Mouse (Mus musculus) layer of hippocampus, adult 18-20 months (tissue): ENCODE data around the gene Mthfd1l. TPM values are rescaled to one million over a fixed set of nuclear protein-coding genes. Genes with fewer than 3 reads are reported as not detected.
"Not testable (repeated sequence)": the region's sequence is repeated elsewhere in the genome, so short reads cannot be mapped to it uniquely, and the experiment has no call there.

Experiments
- DNase-seq, 2 experiments: peaks; one replicate each; pipeline ENCODE4 v3.0.0; 2022; ENCODE audit warnings: low spot score in 2 of 2
- total RNA-seq, 2 experiments: library from RNA; stranded (reverse); gene quantifications; 2 replicates each; pipeline ENCODE4 v1.2.3; 2021

Gene Mthfd1l
- total RNA-seq, 2 experiments from 2014 or later = 8.7 to 8.9 TPM

GRCm38 (mm10) chr10:4113328-4113658 lies 140.4 kb downstream of the Mthfd1l start:
- peak in 1 of 2 experiments; percentile 41 for DNase-seq

DNA sequence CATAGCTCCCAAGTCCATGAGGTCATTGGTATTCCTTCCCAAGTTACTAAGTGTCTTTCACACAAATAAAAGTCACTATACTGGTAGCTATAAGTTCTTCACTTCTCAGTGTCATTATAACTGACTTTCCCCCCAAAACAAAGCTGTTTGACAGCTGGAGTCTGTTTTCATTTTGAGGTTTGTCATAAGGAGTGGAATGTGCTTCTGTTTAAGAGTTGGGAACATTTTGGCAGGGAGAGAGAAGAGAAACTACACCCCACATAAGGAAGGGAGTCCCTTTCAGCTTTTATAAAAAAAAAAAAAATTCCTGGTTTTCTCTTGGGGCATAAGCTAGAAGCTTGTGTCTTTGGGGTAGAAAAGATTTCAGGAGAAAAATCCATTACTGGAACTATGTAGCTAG lies 143.7 kb downstream of the Mthfd1l start:
- DNase-seq = no peak

- no peak for DNase-seq
Observed at GRCm38 (mm10) chr10:4117091-4117490, 144.2 kb downstream of the Mthfd1l start.

GRCm38 (mm10) chr10:4119287-4119686 lies 146.4 kb downstream of the Mthfd1l start:
- DNase-seq = no peak

GRCm38 (mm10) chr10:4120708-4121107 lies 147.8 kb downstream of the Mthfd1l start:
- DNase-seq = no peak

GRCm38 (mm10) chr10:4121197-4121596 lies 148.3 kb downstream of the Mthfd1l start:
- no peak for DNase-seq

DNA sequence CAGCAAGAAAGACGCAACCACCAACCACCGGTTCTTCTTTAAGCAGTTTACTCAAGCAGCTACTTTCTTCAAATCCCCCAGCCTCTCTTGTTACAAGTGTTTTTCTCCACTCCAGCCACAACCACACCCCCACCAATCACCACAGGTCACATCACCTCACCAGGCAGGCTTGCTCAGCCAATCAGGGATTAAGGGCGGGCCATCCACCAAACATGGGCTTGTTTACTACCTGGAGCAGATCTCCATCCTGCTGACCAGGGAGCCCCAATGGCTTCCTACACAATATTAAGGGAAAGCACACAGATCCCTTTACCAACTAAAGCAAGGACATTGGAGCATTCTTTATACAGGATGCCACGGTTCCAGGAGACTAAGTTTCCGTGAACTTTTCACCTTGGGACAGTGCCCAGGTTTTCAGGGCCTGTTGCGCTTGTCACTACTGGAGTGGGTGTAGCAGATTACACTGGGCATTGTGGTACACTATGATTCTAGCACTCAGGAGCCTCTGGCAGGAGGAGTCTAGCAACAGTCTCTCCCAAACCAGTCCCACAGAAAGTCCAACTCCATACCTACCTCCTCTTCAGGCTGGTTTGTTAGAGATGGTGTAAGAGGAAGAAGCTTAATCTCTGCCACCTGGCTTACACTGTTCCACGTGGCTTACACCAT lies 150.5 kb downstream of the Mthfd1l start:
- not testable (repeated sequence) for DNase-seq

- DNase-seq = no peak
Observed at GRCm38 (mm10) chr10:4124148-4124547, 151.2 kb downstream of the Mthfd1l start.

DNA sequence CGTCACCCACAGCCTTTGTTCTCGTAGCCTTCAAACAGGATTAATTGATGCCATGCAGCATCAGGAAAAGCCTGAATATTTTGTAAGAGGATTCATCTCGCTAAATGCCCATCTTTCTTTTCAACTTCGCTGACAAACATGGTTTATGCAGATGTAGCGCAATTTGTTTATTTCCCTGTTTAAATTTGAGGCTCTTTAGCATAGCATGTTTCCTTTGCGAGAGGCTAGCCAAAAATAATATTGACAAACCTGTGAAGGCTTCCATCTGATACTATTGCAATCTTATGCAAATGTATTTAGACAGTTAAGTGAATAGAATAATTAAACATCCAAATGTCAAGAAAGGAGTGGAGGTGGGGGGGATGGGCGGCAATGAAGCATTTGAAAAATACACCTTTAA lies 152.3 kb downstream of the Mthfd1l start:
- DNase-seq = no peak

DNA sequence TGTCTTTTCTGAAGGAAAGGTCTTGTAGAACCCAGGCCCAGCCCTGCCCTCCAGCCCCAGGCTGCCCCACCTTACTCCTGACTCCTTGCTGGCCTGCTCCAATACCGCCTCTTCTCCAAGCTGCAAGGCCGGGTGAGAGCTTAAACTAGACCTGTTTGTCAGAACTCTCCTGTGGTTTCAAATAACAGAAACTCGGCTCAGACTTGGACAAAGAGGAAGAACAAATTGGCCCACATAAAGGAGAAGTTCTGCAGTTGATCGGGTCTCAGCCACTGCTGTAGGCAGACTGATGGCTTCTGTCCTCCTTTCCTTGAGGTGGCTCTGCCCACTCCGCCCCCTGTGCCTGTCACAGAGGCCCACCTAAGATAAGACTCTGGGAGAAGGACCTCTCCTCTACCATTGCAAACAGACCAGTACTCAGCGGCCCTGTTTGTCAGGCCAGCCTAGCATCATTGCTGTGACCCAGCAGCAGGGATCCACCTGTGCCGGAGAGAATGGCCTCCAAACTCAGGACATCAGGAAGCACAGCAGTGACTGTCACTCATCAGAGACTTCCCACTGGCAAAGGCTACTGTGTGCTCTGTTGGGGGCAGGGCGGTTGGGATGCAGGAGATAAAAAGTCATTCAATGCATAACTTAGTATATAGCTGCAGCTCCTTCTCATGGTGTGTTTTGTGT lies 153.6 kb downstream of the Mthfd1l start:
- no peak for DNase-seq

DNA sequence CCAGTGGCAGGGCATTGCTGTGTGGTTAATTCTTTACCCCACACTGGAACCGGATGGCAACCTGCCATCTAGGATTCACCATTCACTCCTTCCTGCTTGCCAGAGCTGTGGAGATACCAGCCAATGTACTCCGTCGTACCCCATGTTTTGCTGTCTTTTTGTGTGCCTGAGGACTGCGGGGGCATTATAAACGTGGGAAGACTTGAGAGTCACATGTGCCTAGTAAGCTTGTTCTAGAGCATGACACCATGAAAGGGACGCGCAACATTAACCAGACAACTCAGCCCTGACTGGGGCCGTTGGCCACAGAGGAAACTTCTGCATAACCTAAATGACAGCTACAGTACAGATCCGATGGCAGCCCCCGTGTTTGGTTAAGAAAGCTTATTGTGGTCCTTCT lies 155.5 kb downstream of the Mthfd1l start:
- no peak for DNase-seq

DNA sequence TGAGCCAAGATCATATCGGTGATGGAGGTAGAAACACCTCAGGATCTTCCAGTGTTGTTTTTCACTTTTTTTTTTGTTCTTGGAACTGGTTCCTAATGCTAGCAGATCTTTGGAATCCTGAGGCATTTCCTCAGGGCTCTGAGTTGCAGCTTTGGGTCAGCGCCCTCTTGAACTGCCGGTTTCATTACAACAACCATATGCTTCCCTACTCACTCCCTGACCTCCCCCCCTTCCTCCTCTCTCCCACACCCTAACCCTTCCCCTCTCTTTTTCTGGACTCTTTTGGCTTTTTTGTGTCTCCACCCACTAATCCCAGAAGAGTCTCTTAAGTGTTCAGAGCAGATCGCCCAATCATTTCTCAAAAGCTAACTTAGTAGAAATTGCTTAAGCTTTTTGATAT lies 156.0 kb downstream of the Mthfd1l start:
- no peak for DNase-seq

DNA sequence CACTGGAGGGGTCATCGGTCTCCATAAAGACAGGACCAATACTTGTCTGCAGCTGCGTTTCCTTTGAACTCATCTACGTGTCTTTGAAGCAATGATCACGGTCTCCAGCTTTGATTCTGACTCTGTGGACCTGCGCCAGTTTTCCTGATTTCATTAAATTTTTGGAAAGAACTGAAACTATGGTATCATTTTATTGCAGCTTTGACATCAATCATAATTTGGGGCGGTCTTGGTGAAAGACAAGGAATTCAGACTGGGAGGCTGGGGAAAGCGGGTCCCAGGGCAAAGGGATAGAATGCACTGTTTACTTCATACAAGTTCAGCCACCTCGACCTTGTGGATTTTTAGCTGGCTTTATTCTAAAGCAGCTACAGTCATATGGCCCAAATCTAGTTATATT lies 156.5 kb downstream of the Mthfd1l start:
- no peak for DNase-seq

DNA sequence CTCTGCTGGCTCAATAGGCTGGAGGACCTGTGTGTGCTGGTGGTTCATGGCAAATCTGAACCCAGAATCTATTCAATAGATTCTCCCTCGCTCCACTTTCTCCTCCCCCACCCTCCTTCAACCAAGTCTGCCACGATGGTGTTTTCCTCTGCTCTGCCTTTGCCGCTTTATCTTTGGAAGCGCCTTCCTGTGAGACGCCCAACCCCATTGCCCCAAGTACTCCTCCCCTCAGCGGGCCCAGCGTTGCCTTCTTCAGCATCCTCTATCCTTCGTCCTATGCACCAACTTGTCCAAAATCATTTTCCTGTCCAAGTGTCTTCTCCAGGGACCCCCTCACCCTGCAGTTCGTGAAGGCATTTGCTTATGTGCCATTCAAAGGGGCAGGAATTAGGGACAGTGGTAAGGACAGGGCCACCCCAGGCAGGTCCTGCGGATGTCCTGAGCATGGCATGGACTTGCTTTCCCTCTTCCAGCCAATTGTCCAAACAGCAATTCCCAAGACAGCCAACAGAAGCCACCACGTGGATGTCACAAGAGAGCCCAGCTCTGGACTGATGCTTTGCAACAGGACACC lies 157.2 kb downstream of the Mthfd1l start:
- no peak for DNase-seq

- DNase-seq = no peak
Observed at GRCm38 (mm10) chr10:4132735-4133134, 159.8 kb downstream of the Mthfd1l start.

DNA sequence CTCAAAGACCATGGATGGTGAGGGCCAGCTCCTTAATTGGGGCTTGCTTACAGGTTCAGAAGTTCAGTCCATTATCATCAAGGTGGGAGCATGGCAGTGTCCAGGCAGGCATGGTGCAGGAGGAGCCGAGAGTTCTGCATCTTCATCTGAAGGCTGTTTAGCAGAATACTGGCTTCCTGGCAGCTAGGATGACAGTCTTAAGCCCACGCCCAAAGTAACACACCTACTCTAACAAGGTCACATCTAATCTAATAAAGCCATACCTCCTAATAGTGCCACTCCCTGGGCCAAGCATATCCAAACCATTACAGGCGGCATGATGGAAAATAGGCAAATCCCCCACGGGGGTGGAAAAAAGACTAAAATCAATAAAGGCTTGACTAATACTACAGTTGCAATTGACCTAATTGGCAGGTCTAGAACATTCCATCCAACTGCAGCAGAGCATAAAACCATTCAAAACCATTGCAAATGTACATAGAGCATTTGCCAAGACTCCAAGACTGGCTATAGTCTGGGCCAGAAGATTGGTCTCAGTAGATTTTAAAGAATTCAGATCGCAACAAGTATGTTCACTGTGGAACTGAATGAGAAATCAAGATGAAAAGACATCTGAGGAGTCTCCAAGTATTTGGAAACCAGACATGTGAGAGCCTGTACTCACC lies 162.3 kb downstream of the Mthfd1l start:
- DNase-seq = no peak

- DNase-seq = no peak
Observed at GRCm38 (mm10) chr10:4139531-4139930, 166.6 kb downstream of the Mthfd1l start.

DNA sequence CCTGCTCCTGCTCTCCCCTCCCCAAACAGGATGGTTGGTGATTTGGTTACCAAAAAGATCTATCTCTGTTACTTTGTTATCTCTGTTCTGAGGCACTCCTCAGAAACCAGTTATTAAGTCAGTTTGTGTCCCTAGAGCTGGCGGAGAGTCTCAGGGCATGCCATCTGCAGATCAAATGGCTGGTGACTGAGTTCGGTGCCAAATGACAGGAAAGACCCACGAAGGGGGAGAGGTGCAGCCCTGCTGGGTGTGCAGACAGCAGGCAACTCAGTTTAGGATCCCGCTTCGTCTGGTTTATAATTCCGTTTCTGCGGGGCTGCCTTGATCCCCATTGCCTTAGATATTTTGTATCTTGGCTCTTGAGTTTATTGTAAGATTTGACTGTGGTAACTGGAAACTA lies 168.8 kb downstream of the Mthfd1l start:
- DNase-seq = no peak

DNA sequence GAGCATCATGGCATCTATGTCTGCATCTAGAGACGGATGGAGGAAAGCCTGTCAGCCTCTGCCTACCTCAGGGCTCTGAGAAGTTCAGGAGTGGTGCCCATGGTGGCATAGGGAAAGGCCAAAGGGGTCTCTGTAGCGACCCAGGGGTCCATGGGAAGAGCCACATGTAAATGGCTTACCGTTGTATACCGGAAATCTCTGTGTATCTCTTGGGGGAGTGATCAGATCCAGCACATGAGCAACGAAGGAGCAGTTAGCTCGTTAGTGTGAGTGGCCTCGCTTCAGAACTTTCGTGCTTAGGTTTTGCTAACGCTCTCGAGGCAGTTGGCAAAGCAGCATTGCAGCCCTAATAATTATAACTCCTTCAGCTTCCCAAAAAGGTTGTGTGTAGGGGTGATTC lies 169.9 kb downstream of the Mthfd1l start:
- no peak for DNase-seq

DNA sequence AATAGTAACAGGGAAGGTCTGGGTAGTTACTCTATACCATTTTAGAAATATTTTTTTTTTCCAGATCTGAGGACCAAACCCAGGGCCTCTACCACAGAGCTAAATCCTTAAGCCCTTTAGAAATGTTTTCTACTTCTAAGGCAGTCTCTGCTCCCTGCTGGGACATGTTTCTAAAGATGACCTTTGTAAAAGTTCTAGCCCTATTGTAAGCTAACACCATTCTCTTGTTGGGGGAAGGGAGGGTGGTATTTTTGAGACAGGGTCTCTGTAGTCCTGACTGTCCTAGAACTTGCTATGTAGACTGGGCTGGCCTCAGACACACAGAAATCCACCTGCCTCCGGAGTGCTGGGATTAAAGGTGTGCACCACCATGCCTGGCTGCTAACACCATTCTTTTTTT lies 170.5 kb downstream of the Mthfd1l start:
- no peak for DNase-seq

DNA sequence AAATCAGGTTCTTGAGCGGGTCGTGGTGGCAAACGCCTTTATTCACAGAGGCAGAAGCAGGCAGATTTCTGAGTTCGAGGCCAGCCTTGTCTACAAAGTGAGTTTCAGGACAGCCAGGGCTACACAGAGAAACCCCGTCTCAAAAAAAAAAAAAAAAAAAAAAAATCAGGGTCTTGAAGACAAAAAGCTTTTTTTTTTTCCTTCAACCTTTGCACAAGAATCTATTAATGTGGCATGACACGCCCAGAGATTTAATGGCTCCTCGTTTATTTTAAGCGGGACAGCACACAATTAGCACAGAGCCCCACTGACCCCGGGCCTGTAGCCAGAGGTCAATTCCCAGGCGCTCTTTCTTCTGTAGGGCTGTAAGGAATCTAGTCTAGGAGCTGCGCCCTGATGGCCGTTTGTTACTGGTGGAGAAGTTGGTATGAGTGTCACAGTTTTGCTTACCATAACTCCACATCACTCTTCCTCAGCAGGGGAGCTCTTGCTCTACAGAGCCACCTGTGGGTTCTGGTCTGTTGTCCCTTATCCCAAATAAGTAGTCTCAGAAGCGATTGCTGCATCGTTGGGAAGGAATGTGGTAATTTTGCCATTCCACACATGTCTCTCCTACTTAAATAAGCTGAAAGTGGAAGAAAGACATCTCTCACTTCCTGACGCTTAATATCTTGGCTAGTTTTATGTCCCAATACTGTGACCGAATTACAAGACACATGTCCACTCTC lies 172.3 kb downstream of the Mthfd1l start:
- no peak for DNase-seq

GRCm38 (mm10) chr10:4146947-4147346 lies 174.0 kb downstream of the Mthfd1l start:
- no peak for DNase-seq
